Mouse (Mus musculus): ENCODE measurements around the gene Uba5. TPM values are rescaled to one million over a fixed set of nuclear protein-coding genes. Genes with fewer than 3 reads are reported as not detected.

Uba5 gene
- polyA plus RNA-seq, 1 experiment from 2014 or later = 51.4 TPM

DNA sequence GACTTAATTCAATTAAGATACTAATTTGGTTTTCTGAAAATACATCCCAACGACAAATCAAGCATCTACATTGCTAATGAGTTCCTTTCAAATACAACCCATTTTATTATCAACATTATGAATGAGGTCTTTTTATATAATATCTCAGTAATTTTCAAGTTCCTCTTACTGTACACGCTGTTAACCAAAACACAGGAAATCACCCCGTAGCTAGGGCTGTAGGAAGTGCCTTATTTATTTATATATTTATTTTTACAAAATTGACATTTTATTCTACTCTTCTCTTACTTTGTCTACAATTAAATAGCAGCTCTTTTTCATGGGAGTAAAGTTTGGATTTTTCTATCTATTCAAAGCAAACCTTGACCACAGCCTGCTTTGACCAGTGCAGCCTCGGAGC is 23.2 kb downstream of the Uba5 start:
- 94% methylated on average over 4 of the region's 4 CpGs for WGBS

GRCm38 (mm10) chr9:104039031-104039695 is 23.8 kb downstream of the Uba5 start:
- DNase-seq (ENCODE audit: low spot score) = no peak
- H3K27ac ChIP-seq = no peak overlapping the region
- H3K4me3 ChIP-seq = no peak overlapping the region
- peaks cover 25% of the 10 kb centered on the region for H3K36me3 ChIP-seq
- no peaks in the 10 kb centered on the region for H3K9me3 ChIP-seq (replicated peaks)
- H3K4me1 ChIP-seq = 0 out of 2 replicates have a peak, but pooled peaks cover 6% of the 10 kb centered on the region
- H3K27me3 ChIP-seq (ENCODE audit: low read depth, poor library complexity, severe bottlenecking) = no peaks in the 10 kb centered on the region
- 92% methylated on average over 21 of the region's 21 CpGs for WGBS

More for the DNA sequence above, 23.2 kb downstream of the Uba5 start:
- H3K36me3 ChIP-seq = peaks cover 25% of the 10 kb centered on the region
- no peak for DNase-seq (ENCODE audit: low spot score)
- 0 out of 2 replicates have a peak, but pooled peaks cover 6% of the 10 kb centered on the region for H3K4me1 ChIP-seq
- no peak overlapping the region for H3K27ac ChIP-seq
- no peaks in the 10 kb centered on the region for H3K9me3 ChIP-seq (replicated peaks)
- H3K27me3 ChIP-seq (ENCODE audit: low read depth, poor library complexity, severe bottlenecking) = no peaks in the 10 kb centered on the region
- H3K4me3 ChIP-seq = no peak overlapping the region

DNA sequence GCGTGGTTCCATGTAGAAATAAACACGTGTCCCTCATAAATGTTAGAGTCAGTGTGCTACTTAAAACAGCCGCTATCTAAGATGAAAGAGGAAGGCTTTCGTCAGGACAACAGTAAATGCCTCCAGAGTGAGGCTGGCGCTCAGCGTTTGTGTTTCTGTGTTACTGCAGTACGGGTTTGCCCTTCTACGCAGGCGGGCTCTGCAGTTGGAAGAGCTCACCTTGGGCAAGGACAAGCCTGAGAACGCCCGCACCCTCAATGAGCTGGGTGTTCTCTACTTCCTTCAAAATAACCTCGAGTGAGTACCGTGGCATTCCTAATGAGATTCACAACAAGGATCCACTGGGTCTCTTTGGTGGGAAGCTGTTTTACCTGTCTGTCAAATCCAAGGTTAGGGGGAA is 24.7 kb downstream of the Uba5 start:
- H3K36me3 ChIP-seq = peaks cover 25% of the 10 kb centered on the region
- no peak overlapping the region for H3K27ac ChIP-seq
- H3K27me3 ChIP-seq (ENCODE audit: low read depth, poor library complexity, severe bottlenecking) = no peaks in the 10 kb centered on the region
- no peaks in the 10 kb centered on the region for H3K9me3 ChIP-seq (replicated peaks)
- H3K4me1 ChIP-seq = 0 out of 2 replicates have a peak, but pooled peaks cover 6% of the 10 kb centered on the region
- WGBS = 90% methylated on average over 13 of the region's 13 CpGs
- no peak for DNase-seq (ENCODE audit: low spot score)
- no peak overlapping the region for H3K4me3 ChIP-seq

DNA sequence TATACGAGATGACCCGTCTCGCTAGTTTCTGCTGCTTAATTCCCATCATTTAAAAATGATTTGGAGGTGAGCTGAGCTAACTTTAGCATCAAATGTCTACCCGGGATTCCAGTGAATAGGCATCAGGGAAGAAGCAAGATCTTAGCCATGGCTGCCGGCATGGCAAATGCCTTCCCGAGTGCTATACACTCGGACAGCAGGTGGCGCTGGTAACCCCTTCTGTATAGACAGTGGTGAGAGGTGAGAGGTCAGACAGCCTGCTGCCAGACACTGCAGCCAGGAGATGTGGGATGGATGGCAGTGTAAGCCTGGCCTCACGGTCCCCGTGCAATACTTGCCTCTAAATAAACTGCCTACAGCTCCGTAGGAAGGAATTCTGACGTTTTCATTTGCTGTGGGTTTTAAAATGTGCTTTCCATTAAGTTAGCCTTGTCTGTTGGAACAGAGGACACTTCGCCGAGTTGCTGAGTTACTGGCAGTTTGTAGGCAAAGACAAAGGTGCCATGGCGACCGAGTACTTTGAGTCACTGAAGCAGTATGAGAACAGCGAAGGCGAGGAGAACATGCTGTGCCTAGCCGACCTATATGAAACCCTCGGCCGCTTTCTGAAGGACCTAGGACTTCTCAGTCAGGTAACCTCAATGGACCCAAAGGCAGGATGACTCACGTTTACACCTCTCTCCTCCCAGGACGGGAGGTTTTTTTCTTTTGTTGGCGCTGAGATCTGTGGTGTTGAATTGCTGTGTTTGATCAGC is 27.5 kb downstream of the Uba5 start:
- 0 out of 2 replicates have a peak, but pooled peaks cover 6% of the 10 kb centered on the region for H3K4me1 ChIP-seq
- H3K27ac ChIP-seq = no peak overlapping the region
- H3K4me3 ChIP-seq = no peak overlapping the region
- no peaks in the 10 kb centered on the region for H3K27me3 ChIP-seq (ENCODE audit: low read depth, poor library complexity, severe bottlenecking)
- WGBS = 50% methylated on average over 24 of the region's 24 CpGs
- DNase-seq (ENCODE audit: low spot score) = peak; percentile 82
- H3K36me3 ChIP-seq = peaks cover 21% of the 10 kb centered on the region
- no peaks in the 10 kb centered on the region for H3K9me3 ChIP-seq (replicated peaks)

GRCm38 (mm10) chr9:104034718-104035117 is 28.2 kb downstream of the Uba5 start:
- 74% methylated on average over 6 of the region's 6 CpGs for WGBS
- no peaks in the 10 kb centered on the region for H3K9me3 ChIP-seq (replicated peaks)
- no peak for DNase-seq (ENCODE audit: low spot score)
- H3K27me3 ChIP-seq (ENCODE audit: low read depth, poor library complexity, severe bottlenecking) = no peaks in the 10 kb centered on the region
- peaks cover 25% of the 10 kb centered on the region for H3K36me3 ChIP-seq
- no peak overlapping the region for H3K27ac ChIP-seq
- no peak overlapping the region for H3K4me3 ChIP-seq
- H3K4me1 ChIP-seq = 0 out of 2 replicates have a peak, but pooled peaks cover 6% of the 10 kb centered on the region

DNA sequence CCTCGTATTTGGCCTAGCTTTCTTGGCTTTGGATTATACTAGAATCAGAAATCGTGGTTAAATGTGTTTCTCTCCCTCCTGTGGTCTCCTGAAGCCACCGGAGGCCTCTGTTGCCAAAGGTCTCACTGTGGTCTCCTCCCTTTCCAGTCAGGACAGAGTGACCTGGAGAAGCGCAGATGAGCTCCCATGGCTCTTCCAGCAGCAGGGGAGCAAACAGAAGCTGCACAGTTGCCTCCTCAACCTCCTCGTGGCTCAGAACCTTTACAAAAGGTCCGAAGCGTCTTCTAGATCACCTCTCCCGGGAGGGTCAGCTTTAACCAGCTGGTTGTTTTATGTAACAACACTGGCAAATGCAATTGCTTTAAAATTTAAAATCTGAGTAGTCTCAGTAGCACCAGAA is 28.7 kb downstream of the Uba5 start:
- 83% methylated on average over 8 of the region's 8 CpGs for WGBS
- Histone ChIP-seq H3K27ac (no peak overlapping the region), H3K4me1 (0 out of 2 replicates have a peak, but pooled peaks cover 6% of the 10 kb centered on the region), H3K4me3 (no peak overlapping the region), H3K36me3 (peaks cover 24% of the 10 kb centered on the region), H3K27me3 (ENCODE audit: low read depth, poor library complexity, severe bottlenecking) (no peaks in the 10 kb centered on the region), H3K9me3 (replicated peaks) (no peaks in the 10 kb centered on the region)
- DNase-seq (ENCODE audit: low spot score) = no peak

- H3K4me3 ChIP-seq = no peak overlapping the region
- no peak for DNase-seq (ENCODE audit: low spot score)
- H3K4me1 ChIP-seq = 0 out of 2 replicates have a peak, but pooled peaks cover under 1% of the 10 kb centered on the region
- no peaks in the 10 kb centered on the region for H3K9me3 ChIP-seq (replicated peaks)
- H3K27ac ChIP-seq = no peak overlapping the region
- H3K27me3 ChIP-seq (ENCODE audit: low read depth, poor library complexity, severe bottlenecking) = no peaks in the 10 kb centered on the region
- WGBS = 89% methylated on average over 11 of the region's 11 CpGs
- peaks cover 40% of the 10 kb centered on the region for H3K36me3 ChIP-seq
Measured at GRCm38 (mm10) chr9:104029861-104030260, 33.1 kb downstream of the Uba5 start.

- Histone ChIP-seq H3K9me3 (replicated peaks) (no peaks in the 10 kb centered on the region), H3K4me1 (no peaks in the 10 kb centered on the region), H3K27ac (no peak overlapping the region), H3K36me3 (peaks cover 42% of the 10 kb centered on the region), H3K27me3 (ENCODE audit: low read depth, poor library complexity, severe bottlenecking) (no peaks in the 10 kb centered on the region), H3K4me3 (no peak overlapping the region)
- 98% methylated on average over 8 of the region's 8 CpGs for WGBS
- DNase-seq (ENCODE audit: low spot score) = no peak
Measured at GRCm38 (mm10) chr9:104027186-104027585, 35.7 kb downstream of the Uba5 start.

GRCm38 (mm10) chr9:104021026-104021425 is 41.9 kb downstream of the Uba5 start:
- DNase-seq (ENCODE audit: low spot score) = no peak
- WGBS = 94% methylated on average over 10 of the region's 10 CpGs
- H3K9me3 ChIP-seq (replicated peaks) = no peaks in the 10 kb centered on the region
- H3K4me3 ChIP-seq = no peak overlapping the region
- no peaks in the 10 kb centered on the region for H3K27me3 ChIP-seq (ENCODE audit: low read depth, poor library complexity, severe bottlenecking)
- H3K4me1 ChIP-seq = no peaks in the 10 kb centered on the region
- H3K27ac ChIP-seq = no peak overlapping the region
- peaks cover 48% of the 10 kb centered on the region for H3K36me3 ChIP-seq

- no peaks in the 10 kb centered on the region for H3K9me3 ChIP-seq (replicated peaks)
- 64% methylated on average over 1 of the region's 1 CpGs for WGBS
- H3K4me1 ChIP-seq = no peaks in the 10 kb centered on the region
- peaks cover 39% of the 10 kb centered on the region for H3K36me3 ChIP-seq
- no peak for DNase-seq (ENCODE audit: low spot score)
- H3K27me3 ChIP-seq (ENCODE audit: low read depth, poor library complexity, severe bottlenecking) = no peaks in the 10 kb centered on the region
- H3K27ac ChIP-seq = no peak overlapping the region
- H3K4me3 ChIP-seq = no peak overlapping the region
Measured at GRCm38 (mm10) chr9:104014526-104014925, 48.4 kb downstream of the Uba5 start.

GRCm38 (mm10) chr9:104002913-104003330 is 60.0 kb downstream of the Uba5 start:
- peaks cover 10% of the 10 kb centered on the region for H3K36me3 ChIP-seq
- H3K4me3 ChIP-seq = peak overlapping the region; percentile 86
- H3K9me3 ChIP-seq (replicated peaks) = no peaks in the 10 kb centered on the region
- DNase-seq (ENCODE audit: low spot score) = peak; percentile 83
- WGBS = under 1% methylated on average over 37 of the region's 37 CpGs
- 0 out of 2 replicates have a peak, but pooled peaks cover 4% of the 10 kb centered on the region for H3K27me3 ChIP-seq (ENCODE audit: low read depth, poor library complexity, severe bottlenecking)
- peaks cover 12% of the 10 kb centered on the region for H3K4me1 ChIP-seq
- H3K27ac ChIP-seq = peak overlapping the region; percentile 89

DNA sequence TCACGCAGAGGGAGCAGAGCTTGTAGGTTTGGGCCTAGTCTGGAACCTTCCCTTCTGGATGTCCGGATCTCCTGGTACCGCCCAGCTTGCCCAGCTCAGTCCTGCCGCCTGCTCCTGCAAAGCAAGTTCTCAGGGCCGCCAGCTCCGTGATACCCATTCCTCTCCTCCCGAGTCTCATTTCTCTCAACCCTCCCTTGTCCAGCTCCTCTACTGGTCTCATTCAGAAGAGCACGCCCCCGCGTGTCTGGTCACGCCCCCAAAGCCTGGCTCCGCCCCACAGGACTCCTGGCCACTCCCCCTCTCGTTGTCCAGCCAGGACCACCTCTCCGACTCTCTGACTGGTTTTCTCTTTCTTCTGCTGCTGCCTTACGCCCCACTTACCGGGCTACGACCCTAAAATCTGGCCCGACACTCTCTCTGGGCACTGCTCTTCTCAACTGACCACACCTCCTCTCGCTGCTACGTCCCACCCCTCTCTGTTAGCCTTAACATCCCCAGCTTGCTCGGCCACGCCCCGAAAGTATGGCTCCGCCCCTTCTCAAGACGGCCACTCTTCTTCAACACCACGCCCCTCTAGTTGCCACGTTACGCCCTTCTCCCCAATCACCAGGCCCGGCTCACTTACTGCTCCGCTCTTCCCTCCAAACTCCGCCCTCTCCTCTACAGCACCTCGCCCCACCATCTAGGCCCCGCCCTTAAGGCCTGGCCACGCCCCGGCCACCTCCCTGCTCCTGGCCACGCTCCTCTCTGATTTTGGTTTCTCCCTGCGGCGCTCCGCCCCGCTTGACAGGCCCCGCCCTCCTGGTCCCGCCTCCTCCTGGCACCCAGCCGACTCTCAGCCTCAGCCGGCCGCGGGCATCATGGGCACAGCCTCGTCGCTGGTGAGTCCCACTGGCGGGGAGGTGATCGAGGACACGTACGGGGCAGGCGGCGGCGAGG is 60.7 kb downstream of the Uba5 start, which contains the start of gene Nphp3:
Gene Nphp3 (plus strand): TSS at position 624 of the 939 bp plus-strand sequence.
- Histone ChIP-seq H3K27ac (peak within 1 kb of the TSS; percentile 89), H3K27me3 (ENCODE audit: low read depth, poor library complexity, severe bottlenecking) (0 out of 2 replicates have a peak, but pooled peaks cover 4% of the 10 kb centered on the region), H3K4me3 (peak within 1 kb of the TSS; percentile 86), H3K4me1 (peaks cover 12% of the 10 kb centered on the region), H3K9me3 (replicated peaks) (no peaks in the 10 kb centered on the region), H3K36me3 (peaks cover 10% of the 10 kb centered on the region)
- WGBS = 1% methylated on average over 55 of the region's 55 CpGs
- DNase-seq (ENCODE audit: low spot score) = peak; percentile 97
